Mouse (Mus musculus): ENCODE data around the gene Naa25. TPM values are rescaled to one million over a fixed set of nuclear protein-coding genes. Genes with fewer than 3 reads are reported as not detected.

Naa25 gene
- total RNA-seq, 2 experiments from 2014 or later = 39.4 to 39.8 TPM

- peak in 1 of 2 experiments; percentile 72 for DNase-seq (ENCODE audit: low spot score in 2 of 2)
Observed at GRCm38 (mm10) chr5:121392667-121393380, 4.9 kb upstream of the Naa25 start.

- DNase-seq (ENCODE audit: low spot score in 2 of 2) = no peak
Observed at GRCm38 (mm10) chr5:121393402-121393801, 4.3 kb upstream of the Naa25 start.

- no peak for DNase-seq (ENCODE audit: low spot score in 2 of 2)
Observed at GRCm38 (mm10) chr5:121395621-121396020, 2.1 kb upstream of the Naa25 start.

GRCm38 (mm10) chr5:121398146-121398964 lies 619 bp downstream of the Naa25 start:
- DNase-seq (ENCODE audit: low spot score in 2 of 2) = no peak

GRCm38 (mm10) chr5:121398965-121399462 lies 1.3 kb downstream of the Naa25 start:
- no peak for DNase-seq (ENCODE audit: low spot score in 2 of 2)

GRCm38 (mm10) chr5:121399540-121399939 lies 1.8 kb downstream of the Naa25 start:
- no peak for DNase-seq (ENCODE audit: low spot score in 2 of 2)

- no peak for DNase-seq (ENCODE audit: low spot score in 2 of 2)
Observed at GRCm38 (mm10) chr5:121400064-121400463, 2.3 kb downstream of the Naa25 start.

GRCm38 (mm10) chr5:121400849-121401248 lies 3.1 kb downstream of the Naa25 start:
- DNase-seq (ENCODE audit: low spot score in 2 of 2) = no peak

- no peak for DNase-seq (ENCODE audit: low spot score in 2 of 2)
Observed at GRCm38 (mm10) chr5:121407856-121408255, 10.1 kb downstream of the Naa25 start.

GRCm38 (mm10) chr5:121410975-121411374 lies 13.2 kb downstream of the Naa25 start:
- DNase-seq (ENCODE audit: low spot score in 2 of 2) = no peak

GRCm38 (mm10) chr5:121420721-121421120 lies 23.0 kb downstream of the Naa25 start:
- no peak for DNase-seq (ENCODE audit: low spot score in 2 of 2)

- no peak for DNase-seq (ENCODE audit: low spot score in 2 of 2)
Observed at GRCm38 (mm10) chr5:121422787-121423186, 25.1 kb downstream of the Naa25 start.

GRCm38 (mm10) chr5:121423297-121423696 lies 25.6 kb downstream of the Naa25 start:
- no peak for DNase-seq (ENCODE audit: low spot score in 2 of 2)

- no peak for DNase-seq (ENCODE audit: low spot score in 2 of 2)
Observed at GRCm38 (mm10) chr5:121428954-121429353, 31.2 kb downstream of the Naa25 start.

GRCm38 (mm10) chr5:121438131-121438530 lies 40.4 kb downstream of the Naa25 start:
- peak; percentile 39 to 72 for DNase-seq (ENCODE audit: low spot score in 2 of 2)

- DNase-seq (ENCODE audit: low spot score in 2 of 2) = no peak
Observed at GRCm38 (mm10) chr5:121438756-121439155, 41.0 kb downstream of the Naa25 start.

GRCm38 (mm10) chr5:121443548-121443947 lies 45.8 kb downstream of the Naa25 start:
- peak in 1 of 2 experiments; percentile 64 for DNase-seq (ENCODE audit: low spot score in 2 of 2)

- DNase-seq (ENCODE audit: low spot score in 2 of 2) = no peak
Observed at GRCm38 (mm10) chr5:121444870-121445269, 47.1 kb downstream of the Naa25 start.

- no peak for DNase-seq (ENCODE audit: low spot score in 2 of 2)
Observed at GRCm38 (mm10) chr5:121448450-121448849, 50.7 kb downstream of the Naa25 start.

GRCm38 (mm10) chr5:121449976-121450375 lies 52.2 kb downstream of the Naa25 start:
- peak in 1 of 2 experiments; percentile 44 for DNase-seq (ENCODE audit: low spot score in 2 of 2)

- DNase-seq (ENCODE audit: low spot score in 2 of 2) = no peak
Observed at GRCm38 (mm10) chr5:121450476-121450875, 52.7 kb downstream of the Naa25 start.

GRCm38 (mm10) chr5:121451203-121451602 lies 53.5 kb downstream of the Naa25 start:
- DNase-seq (ENCODE audit: low spot score in 2 of 2) = no peak
